Mouse (Mus musculus): ENCODE results near the gene Dcaf1. TPM values are rescaled to one million over a fixed set of nuclear protein-coding genes. Genes with fewer than 3 reads are reported as not detected.

Gene Dcaf1
- polyA plus RNA-seq, 1 experiment from 2014 or later, result 34.1 TPM

DNA sequence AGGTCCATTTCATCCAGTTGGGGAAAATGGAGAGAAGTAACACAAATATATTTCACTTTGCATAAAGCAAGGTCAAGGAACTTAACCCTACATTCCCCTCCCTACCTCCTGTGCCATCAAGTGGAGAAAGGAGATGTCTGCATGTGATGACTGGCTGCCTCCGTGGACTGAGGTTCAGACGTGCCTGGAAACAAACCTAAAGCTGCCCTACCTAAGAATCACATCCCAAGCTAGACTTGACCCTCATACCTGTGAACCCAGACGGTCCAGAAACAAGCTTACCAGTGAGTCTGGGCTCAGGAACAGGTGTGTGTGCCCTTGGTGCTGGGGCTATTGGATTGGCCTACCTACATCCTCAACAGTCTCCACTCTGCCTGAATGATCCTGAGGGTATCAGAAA is 71.7 kb downstream of the Dcaf1 start:
- Histone ChIP-seq H3K9me3 (replicated peaks) (no peaks in the 10 kb centered on the region), H3K4me1 (peaks cover 35% of the 10 kb centered on the region), H3K27me3 (ENCODE audit: low read depth, poor library complexity, severe bottlenecking) (no peaks in the 10 kb centered on the region), H3K36me3 (peaks cover 26% of the 10 kb centered on the region), H3K27ac (peak overlapping the region; percentile 96), H3K4me3 (peak overlapping the region; percentile 96)
- WGBS, result 59% methylated on average over 3 of the region's 3 CpGs
- no peak for DNase-seq (ENCODE audit: low spot score)

DNA sequence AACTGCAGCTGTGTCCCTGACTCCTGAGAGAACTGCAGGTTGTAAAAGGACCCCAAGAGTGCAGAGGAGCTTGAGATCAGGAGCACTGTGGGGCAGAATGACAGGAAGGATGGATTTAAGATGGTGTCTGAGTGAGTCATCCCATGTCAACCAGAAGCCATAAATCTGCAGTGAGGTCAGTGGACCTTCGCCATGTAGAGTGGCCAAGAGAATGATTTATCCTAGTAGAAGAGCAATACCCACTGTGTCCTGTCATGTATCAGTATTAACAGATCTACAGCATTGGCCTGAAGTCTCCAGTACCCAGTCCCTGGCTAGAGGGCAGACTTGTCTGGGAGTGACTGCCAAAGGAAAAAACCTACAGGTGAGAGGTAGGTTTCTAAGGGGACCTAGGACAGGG is 77.2 kb downstream of the Dcaf1 start:
- H3K36me3 ChIP-seq, result no peaks in the 10 kb centered on the region
- H3K4me3 ChIP-seq, result no peak overlapping the region
- no peak for DNase-seq (ENCODE audit: low spot score)
- no peaks in the 10 kb centered on the region for H3K4me1 ChIP-seq
- WGBS, result 71% methylated on average over 1 of the region's 1 CpGs
- no peaks in the 10 kb centered on the region for H3K27me3 ChIP-seq (ENCODE audit: low read depth, poor library complexity, severe bottlenecking)
- no peak overlapping the region for H3K27ac ChIP-seq
- H3K9me3 ChIP-seq (replicated peaks), result no peaks in the 10 kb centered on the region

DNA sequence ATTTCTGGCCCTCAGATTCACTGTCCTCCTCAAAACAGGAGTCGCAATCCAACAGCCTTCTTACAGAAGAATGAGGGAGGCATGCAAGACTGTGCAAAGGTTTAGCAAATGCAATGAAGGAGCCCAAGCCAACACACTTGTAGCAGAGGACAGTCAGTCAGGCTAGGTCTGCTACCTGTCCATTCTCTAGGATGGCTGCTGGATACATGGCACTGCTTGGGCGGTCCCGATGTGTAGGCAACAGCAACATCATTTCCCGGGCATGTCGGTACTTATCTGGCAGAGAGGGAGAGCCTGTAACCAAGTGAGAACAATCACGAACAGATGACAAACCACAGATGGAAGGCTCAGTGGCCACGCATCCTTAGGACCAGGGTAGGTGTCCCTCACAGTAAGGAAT is 79.9 kb downstream of the Dcaf1 start:
- Histone ChIP-seq H3K9me3 (replicated peaks) (no peaks in the 10 kb centered on the region), H3K4me3 (no peak overlapping the region), H3K27me3 (ENCODE audit: low read depth, poor library complexity, severe bottlenecking) (no peaks in the 10 kb centered on the region), H3K4me1 (no peaks in the 10 kb centered on the region), H3K27ac (no peak overlapping the region), H3K36me3 (no peaks in the 10 kb centered on the region)
- no peak for DNase-seq (ENCODE audit: low spot score)
- 92% methylated on average over 7 of the region's 7 CpGs for WGBS

DNA sequence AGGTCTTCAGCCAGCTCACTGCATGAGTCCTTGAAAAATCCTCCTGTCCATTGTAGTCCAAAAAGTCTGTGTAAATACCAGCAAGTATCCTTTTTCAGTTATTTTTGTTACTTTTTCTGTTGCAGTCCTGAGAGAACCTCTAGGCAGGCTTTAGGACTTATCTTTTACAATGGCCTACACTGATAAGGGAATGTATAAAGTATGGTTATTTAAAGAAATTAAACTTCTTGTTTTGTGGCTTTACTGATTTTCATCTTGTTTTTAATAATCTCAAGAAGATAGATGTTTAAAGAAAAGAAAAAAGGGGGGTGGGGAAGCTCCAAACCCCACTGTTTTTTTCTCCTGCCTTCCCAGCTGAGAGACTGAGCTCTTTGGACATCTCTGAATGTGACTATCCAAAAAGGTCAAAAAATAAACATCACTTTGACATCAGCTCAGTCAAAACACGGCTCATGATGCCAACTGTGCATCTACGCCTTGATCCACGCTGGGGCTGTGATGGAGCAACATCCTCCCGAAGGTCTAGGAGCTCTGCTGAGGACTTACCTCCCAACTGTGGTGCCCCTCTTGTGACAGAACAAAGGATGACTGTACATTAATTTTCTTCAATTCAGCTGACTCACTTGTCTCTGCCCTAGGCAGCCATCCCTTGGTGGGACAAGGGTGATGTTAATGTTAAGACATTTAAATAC is 81.6 kb downstream of the Dcaf1 start:
- no peak for DNase-seq (ENCODE audit: low spot score)
- H3K27ac ChIP-seq, result no peak overlapping the region
- 81% methylated on average over 4 of the region's 4 CpGs for WGBS
- H3K4me1 ChIP-seq, result peaks cover under 1% of the 10 kb centered on the region; the same call in 1 of the 2 replicates
- no peak overlapping the region for H3K4me3 ChIP-seq
- H3K9me3 ChIP-seq (replicated peaks), result no peaks in the 10 kb centered on the region
- no peaks in the 10 kb centered on the region for H3K27me3 ChIP-seq (ENCODE audit: low read depth, poor library complexity, severe bottlenecking)
- H3K36me3 ChIP-seq, result no peaks in the 10 kb centered on the region

DNA sequence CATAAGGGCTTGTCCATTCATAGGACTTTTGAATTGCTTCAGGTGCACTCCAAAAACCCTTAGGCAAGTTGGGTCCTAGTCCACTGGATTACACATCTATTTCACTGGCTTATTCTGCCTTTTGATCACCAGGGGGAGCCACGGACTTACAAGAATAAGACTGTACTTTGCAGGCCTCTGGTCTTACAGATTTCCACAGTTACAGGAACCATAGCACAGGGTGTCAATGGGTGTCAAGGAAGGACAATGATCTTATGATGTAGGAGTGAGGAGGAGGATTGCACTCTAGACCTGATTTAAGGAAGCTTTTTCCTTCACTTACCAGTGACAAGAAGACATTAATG is 82.1 kb downstream of the Dcaf1 start:
- peaks cover 6% of the 10 kb centered on the region; the same call in 1 of the 2 replicates for H3K4me1 ChIP-seq
- no peaks in the 10 kb centered on the region for H3K9me3 ChIP-seq (replicated peaks)
- no peak for DNase-seq (ENCODE audit: low spot score)
- no peaks in the 10 kb centered on the region for H3K36me3 ChIP-seq
- H3K4me3 ChIP-seq, result no peak overlapping the region
- no peak overlapping the region for H3K27ac ChIP-seq
- WGBS, result 17% methylated on average over 1 of the region's 1 CpGs
- H3K27me3 ChIP-seq (ENCODE audit: low read depth, poor library complexity, severe bottlenecking), result no peaks in the 10 kb centered on the region

DNA sequence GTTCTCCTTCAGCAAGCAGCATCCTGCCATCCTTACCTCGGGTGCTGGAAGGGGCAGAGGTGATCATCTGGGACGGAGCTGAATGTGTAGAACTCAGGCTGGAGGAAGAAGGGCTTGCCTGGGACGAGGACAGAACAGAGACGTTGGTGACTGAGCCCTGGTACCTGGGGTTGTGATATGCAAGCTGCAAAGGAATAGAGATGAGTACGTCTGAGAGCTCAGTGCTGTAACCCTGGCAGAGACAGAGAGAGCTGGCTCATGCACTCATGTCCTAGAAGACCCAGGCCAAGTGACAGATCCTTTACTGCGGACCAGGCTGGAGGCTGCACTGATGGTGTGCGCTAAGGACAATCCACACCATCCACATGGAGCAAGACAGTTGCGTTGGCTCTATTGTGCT is 84.9 kb downstream of the Dcaf1 start:
- Histone ChIP-seq H3K4me3 (no peak overlapping the region), H3K4me1 (peaks cover 31% of the 10 kb centered on the region), H3K9me3 (replicated peaks) (no peaks in the 10 kb centered on the region), H3K27me3 (ENCODE audit: low read depth, poor library complexity, severe bottlenecking) (no peaks in the 10 kb centered on the region), H3K27ac (no peak overlapping the region), H3K36me3 (no peaks in the 10 kb centered on the region)
- DNase-seq (ENCODE audit: low spot score), result no peak
- WGBS, result 83% methylated on average over 8 of the region's 8 CpGs

DNA sequence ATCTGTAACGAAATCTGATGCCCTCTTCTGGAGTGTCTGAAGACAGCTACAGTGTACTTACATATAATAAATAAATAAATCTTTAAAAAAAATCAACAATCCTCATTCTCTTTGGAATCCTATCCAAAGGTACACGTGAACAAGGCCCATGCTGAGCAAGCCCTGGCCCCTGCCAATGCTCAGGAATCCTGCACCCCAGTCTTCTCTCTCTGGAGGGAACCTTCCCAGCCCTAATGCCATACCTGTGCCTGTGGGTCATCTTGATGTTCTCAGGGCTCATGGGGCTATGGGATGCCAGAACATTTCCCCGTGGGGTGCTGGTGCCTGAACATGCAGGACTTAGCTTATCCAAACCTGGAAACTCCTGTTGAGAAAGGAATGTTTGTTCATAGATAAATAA is 86.5 kb downstream of the Dcaf1 start:
- H3K4me1 ChIP-seq, result peaks cover 33% of the 10 kb centered on the region
- no peak for DNase-seq (ENCODE audit: low spot score)
- no peaks in the 10 kb centered on the region for H3K27me3 ChIP-seq (ENCODE audit: low read depth, poor library complexity, severe bottlenecking)
- H3K36me3 ChIP-seq, result no peaks in the 10 kb centered on the region
- no peak overlapping the region for H3K27ac ChIP-seq
- WGBS, result 87% methylated on average over 3 of the region's 3 CpGs
- no peak overlapping the region for H3K4me3 ChIP-seq
- H3K9me3 ChIP-seq (replicated peaks), result no peaks in the 10 kb centered on the region

DNA sequence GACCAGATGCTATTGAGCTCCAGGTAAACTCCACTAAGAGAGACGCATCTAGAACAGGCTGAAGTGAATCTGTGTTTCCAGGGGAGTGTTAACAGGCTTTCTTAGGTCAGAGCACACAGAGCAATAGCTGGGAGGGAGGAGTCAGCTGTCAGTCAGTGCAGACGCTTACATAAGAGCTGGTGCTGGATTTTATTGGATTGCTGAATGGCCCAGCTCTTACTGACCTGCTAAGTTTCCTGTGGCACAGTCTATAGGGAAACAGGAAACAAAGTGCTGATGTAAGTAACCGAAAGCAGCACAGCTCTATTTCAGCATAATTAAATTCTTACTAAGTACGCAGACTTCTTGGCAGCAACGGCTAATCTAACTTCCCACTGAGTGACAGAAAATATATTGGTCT is 87.0 kb downstream of the Dcaf1 start:
- H3K4me1 ChIP-seq, result peaks cover 33% of the 10 kb centered on the region
- no peaks in the 10 kb centered on the region for H3K36me3 ChIP-seq
- H3K27me3 ChIP-seq (ENCODE audit: low read depth, poor library complexity, severe bottlenecking), result no peaks in the 10 kb centered on the region
- H3K27ac ChIP-seq, result no peak overlapping the region
- DNase-seq (ENCODE audit: low spot score), result no peak
- no peaks in the 10 kb centered on the region for H3K9me3 ChIP-seq (replicated peaks)
- WGBS, result 62% methylated on average over 5 of the region's 5 CpGs
- H3K4me3 ChIP-seq, result no peak overlapping the region

DNA sequence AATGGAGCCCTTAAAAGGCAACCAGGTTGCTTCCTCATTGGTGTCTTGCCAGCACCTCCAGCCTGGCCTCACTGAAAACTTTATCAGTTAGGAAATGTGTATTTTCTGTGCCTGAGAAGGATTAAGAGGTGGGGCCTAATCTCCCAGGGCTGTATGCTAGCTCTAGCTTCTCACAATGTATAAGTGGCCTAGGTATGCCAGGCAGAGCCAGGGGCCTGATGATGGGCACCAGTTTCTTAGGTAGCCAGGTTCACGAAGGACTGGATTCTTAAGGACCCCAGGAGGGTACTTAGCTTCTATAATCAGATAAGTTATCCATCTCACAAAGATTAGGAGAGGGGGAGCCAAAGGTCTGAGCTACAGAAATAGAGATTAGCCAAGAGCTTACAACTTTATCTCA is 90.0 kb downstream of the Dcaf1 start:
- Histone ChIP-seq H3K9me3 (replicated peaks) (no peaks in the 10 kb centered on the region), H3K36me3 (no peaks in the 10 kb centered on the region), H3K4me3 (no peak overlapping the region), H3K27me3 (ENCODE audit: low read depth, poor library complexity, severe bottlenecking) (no peaks in the 10 kb centered on the region), H3K4me1 (peaks cover 33% of the 10 kb centered on the region), H3K27ac (peak overlapping the region; percentile 26; the same call in 1 of the 2 replicates)
- 96% methylated on average over 1 of the region's 1 CpGs for WGBS
- DNase-seq (ENCODE audit: low spot score), result no peak

DNA sequence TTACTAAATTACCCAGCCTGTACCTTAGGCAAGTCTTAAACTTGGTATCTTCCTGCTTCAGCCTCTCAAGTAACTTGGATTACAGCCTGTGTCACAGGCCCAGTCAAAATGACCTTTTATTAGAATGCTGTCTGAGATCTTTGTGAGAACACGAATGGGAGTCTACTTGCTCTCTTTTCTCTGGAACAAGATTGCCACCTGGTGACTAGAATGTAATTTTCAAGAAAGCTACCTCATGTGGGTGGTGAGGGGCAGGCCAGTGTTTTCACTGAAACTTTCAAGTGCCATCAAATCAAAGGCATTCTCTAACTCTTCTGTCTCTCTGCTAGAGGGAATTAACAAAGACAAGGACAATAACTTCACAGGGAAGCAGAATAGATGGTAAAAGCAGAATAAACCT is 92.1 kb downstream of the Dcaf1 start:
- no peak overlapping the region for H3K27ac ChIP-seq
- H3K36me3 ChIP-seq, result no peaks in the 10 kb centered on the region
- H3K4me3 ChIP-seq, result no peak overlapping the region
- no peak for DNase-seq (ENCODE audit: low spot score)
- WGBS, result 27% methylated on average over 1 of the region's 1 CpGs
- no peaks in the 10 kb centered on the region for H3K9me3 ChIP-seq (replicated peaks)
- no peaks in the 10 kb centered on the region for H3K27me3 ChIP-seq (ENCODE audit: low read depth, poor library complexity, severe bottlenecking)
- H3K4me1 ChIP-seq, result peaks cover 27% of the 10 kb centered on the region

DNA sequence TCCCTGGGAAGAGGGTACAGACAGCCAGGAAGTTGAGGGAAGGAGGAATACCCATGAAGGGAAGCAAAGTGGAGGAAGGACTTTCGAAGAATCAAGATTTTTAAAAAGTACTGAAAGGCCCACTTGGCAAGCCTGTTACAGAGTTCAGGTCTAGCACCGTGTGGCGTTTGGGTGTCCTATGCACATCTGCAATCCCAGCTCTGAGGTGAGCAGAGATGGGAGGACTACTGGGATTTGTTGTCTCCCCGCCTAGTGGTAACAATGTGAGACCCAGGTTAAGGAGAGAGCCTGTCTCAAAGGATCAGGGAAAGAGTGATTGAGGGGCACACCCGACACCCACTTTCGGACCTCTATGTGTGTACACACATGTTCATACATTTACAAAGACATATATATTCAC is 93.2 kb downstream of the Dcaf1 start:
- Histone ChIP-seq H3K9me3 (replicated peaks) (no peaks in the 10 kb centered on the region), H3K36me3 (no peaks in the 10 kb centered on the region), H3K4me3 (no peak overlapping the region), H3K27ac (no peak overlapping the region), H3K27me3 (ENCODE audit: low read depth, poor library complexity, severe bottlenecking) (no peaks in the 10 kb centered on the region), H3K4me1 (peaks cover 19% of the 10 kb centered on the region)
- WGBS, result 87% methylated on average over 6 of the region's 6 CpGs
- DNase-seq (ENCODE audit: low spot score), result no peak

Other genes starting within 250 kb of the Dcaf1 start
- not detected in 2 replicates for gene Iqcf6, start 195.3 kb upstream of the Dcaf1 start, polyA plus RNA-seq (2016; fragmentation: Nextera tagmentation; extraction: Ambion mirVana)
- not detected in 2 replicates for gene Grm2, start 165.8 kb upstream of the Dcaf1 start, polyA plus RNA-seq (2016; fragmentation: Nextera tagmentation; extraction: Ambion mirVana)
- 22.9 and 32.1 TPM in 2 replicates for gene Tex264, start 135.9 kb upstream of the Dcaf1 start, polyA plus RNA-seq (2016; fragmentation: Nextera tagmentation; extraction: Ambion mirVana)
- gene Rad54l2, start 32.7 kb upstream of the Dcaf1 start, polyA plus RNA-seq (2016; fragmentation: Nextera tagmentation; extraction: Ambion mirVana), result 11.0 and 12.6 TPM in 2 replicates
- 17.9 and 20.4 TPM in 2 replicates for gene Rbm15b, start 65.6 kb downstream of the Dcaf1 start, polyA plus RNA-seq (2016; fragmentation: Nextera tagmentation; extraction: Ambion mirVana)
- gene Manf, start 70.1 kb downstream of the Dcaf1 start, polyA plus RNA-seq (2016; fragmentation: Nextera tagmentation; extraction: Ambion mirVana), result 290 and 342 TPM in 2 replicates